Mouse (Mus musculus): ENCODE measurements around the gene Sergef. TPM values are rescaled to one million over a fixed set of nuclear protein-coding genes. Genes with fewer than 3 reads are reported as not detected.

Gene Sergef
- polyA plus RNA-seq, 1 experiment from 2014 or later: 13.2 TPM

DNA sequence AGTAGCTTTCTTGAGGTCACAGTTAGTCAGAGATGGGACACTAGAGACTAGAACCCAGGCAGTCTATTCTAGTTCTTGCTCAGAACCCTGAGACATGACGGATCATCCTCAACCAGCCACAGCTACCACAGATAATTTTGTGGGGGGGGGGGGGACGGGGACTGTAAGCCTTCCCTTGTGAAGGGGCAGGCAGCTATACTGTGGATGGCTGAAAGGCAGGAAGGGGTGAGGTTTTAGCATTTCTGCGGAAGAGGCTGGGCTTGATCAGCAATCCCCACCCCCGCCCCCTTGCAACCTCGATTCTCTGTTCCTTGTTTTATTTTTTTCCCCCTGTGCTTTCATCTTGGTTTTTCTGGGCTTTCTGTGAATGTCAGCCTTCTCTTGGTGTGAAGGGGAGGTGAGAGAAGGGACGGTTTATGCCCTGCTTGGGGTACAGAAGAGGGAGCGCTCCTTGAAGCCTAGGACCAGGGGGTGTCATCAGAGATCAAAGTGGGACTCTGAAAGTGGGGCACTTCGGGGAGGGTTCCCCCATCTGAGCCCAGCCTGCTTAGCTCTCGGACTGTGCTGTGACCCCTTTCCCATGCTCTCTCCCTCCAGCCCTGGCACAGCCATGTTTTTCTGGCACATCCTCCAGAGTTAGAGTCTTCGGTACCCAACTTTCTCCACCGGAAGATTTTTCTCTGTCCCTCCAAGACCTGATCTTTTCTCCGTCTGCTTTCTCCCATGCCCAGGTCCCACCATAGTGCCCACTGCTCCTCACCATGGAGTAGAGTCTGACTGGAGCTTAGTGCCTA is 245.7 kb downstream of the Sergef start:
- WGBS: 28% methylated on average over 12 of the region's 12 CpGs
- Histone ChIP-seq H3K4me3 (ENCODE audit: low read depth, low read length) (no peak overlapping the region), H3K9ac (ENCODE audit: low read length) (no peak overlapping the region), H3K4me2 (ENCODE audit: low read depth, severe bottlenecking) (no peak overlapping the region), H3K36me3 (ENCODE audit: control insufficient read depth, insufficient read depth, low read length) (no peaks in the 10 kb centered on the region), H3K9me3 (ENCODE audit: control insufficient read depth, low read length) (no peaks in the 10 kb centered on the region), H3K4me1 (ENCODE audit: control insufficient read depth, insufficient read depth, low read length) (0 out of 2 replicates have a peak, but pooled peaks cover 3% of the 10 kb centered on the region), H3K27me3 (ENCODE audit: control insufficient read depth, insufficient read depth, low read length) (peaks cover 55% of the 10 kb centered on the region), H3K27ac (replicated peaks; ENCODE audit: low read depth, low read length) (no peak overlapping the region)
- DNase-seq (ENCODE audit: low spot score) (no peak), ATAC-seq (ENCODE audit: insufficient number of reproducible peaks, low FRiP score, low TSS enrichment, low read depth) (no peak)

Other genes starting within 250 kb of the Sergef start
- gene Kcnc1, start 243.3 kb downstream of the Sergef start, polyA plus RNA-seq (2014; fragmentation: Nextera tagmentation; extraction: Ambion mirVana): 0.05 and 0.13 TPM in 2 replicates
- gene Tph1, start 32.7 kb upstream of the Sergef start, polyA plus RNA-seq (2014; fragmentation: Nextera tagmentation; extraction: Ambion mirVana): 0.40 TPM in 1 of 2 replicates, not detected in the other
- gene Saal1, start 70.9 kb upstream of the Sergef start, polyA plus RNA-seq (2014; fragmentation: Nextera tagmentation; extraction: Ambion mirVana): 48.1 and 50.8 TPM in 2 replicates
- 0.20 and 0.29 TPM in 2 replicates for gene Saa3, start 75.9 kb upstream of the Sergef start, polyA plus RNA-seq (2014; fragmentation: Nextera tagmentation; extraction: Ambion mirVana)
- not detected in 2 replicates for gene Saa4, start 92.8 kb upstream of the Sergef start, polyA plus RNA-seq (2014; fragmentation: Nextera tagmentation; extraction: Ambion mirVana)
- 0.81 TPM in 1 of 2 replicates, not detected in the other for gene Saa1, start 103.2 kb upstream of the Sergef start, polyA plus RNA-seq (2014; fragmentation: Nextera tagmentation; extraction: Ambion mirVana)
- 0.68 and 0.98 TPM in 2 replicates for gene Saa2, start 112.0 kb upstream of the Sergef start, polyA plus RNA-seq (2014; fragmentation: Nextera tagmentation; extraction: Ambion mirVana)
- 18.6 and 21.3 TPM in 2 replicates for gene Hps5, start 156.3 kb upstream of the Sergef start, polyA plus RNA-seq (2014; fragmentation: Nextera tagmentation; extraction: Ambion mirVana)
- gene Gtf2h1, start 156.3 kb upstream of the Sergef start, polyA plus RNA-seq (2014; fragmentation: Nextera tagmentation; extraction: Ambion mirVana): 51.0 and 51.6 TPM in 2 replicates
- 1,902 and 2,130 TPM in 2 replicates for gene Ldha, start 201.7 kb upstream of the Sergef start, polyA plus RNA-seq (2014; fragmentation: Nextera tagmentation; extraction: Ambion mirVana)
- gene Ldhc, start 221.4 kb upstream of the Sergef start, polyA plus RNA-seq (2014; fragmentation: Nextera tagmentation; extraction: Ambion mirVana): 0.19 and 0.26 TPM in 2 replicates

Data from limb, embryonic 11.5 days (tissue).